Mouse (Mus musculus): ENCODE data around the gene Rdh1.

GRCm38 (mm10) chr10:127736266-127736665 lies 23.3 kb upstream of the Rdh1 start:
- TF ChIP-seq CTCF (IDR thresholded peaks at IDR 0.05; ENCODE audit: low read depth, low read length), result no peak
- no peak for TF ChIP-seq GATA2 (IDR thresholded peaks at IDR 0.05; ENCODE audit: borderline replicate concordance, low read depth, low read length)
- no peak for TF ChIP-seq GATA1 (IDR thresholded peaks at IDR 0.05; ENCODE audit: borderline replicate concordance, low read length)
- no peak for TF ChIP-seq TAL1 (conservative IDR thresholded peaks at IDR 0.05; ENCODE audit: low read depth, low read length)
- TF ChIP-seq POLR2AphosphoS5 (IDR thresholded peaks at IDR 0.05; ENCODE audit: insufficient replicate concordance, low read depth, low read length), result no peak

Measured in G1E (cell line).